Mouse (Mus musculus) cerebellum, postnatal 25 days (tissue): Measurements from ENCODE around the gene Ggta1.

Experiments used
- DNase-seq, 2 experiments: peaks; one replicate each; pipeline ENCODE4 v3.0.0; 2021; ENCODE audit warnings: mixed read lengths in 2 of 2

Ggta1 gene

GRCm38 (mm10) chr2:35490458-35491111 lies 27.6 kb upstream of the Ggta1 start:
- DNase-seq: no peak

GRCm38 (mm10) chr2:35487700-35488099 lies 24.7 kb upstream of the Ggta1 start:
- no peak for DNase-seq

- DNase-seq: no peak
Observed at GRCm38 (mm10) chr2:35486981-35487655, 24.1 kb upstream of the Ggta1 start.

- no peak for DNase-seq
Observed at GRCm38 (mm10) chr2:35484102-35484501, 21.1 kb upstream of the Ggta1 start.

GRCm38 (mm10) chr2:35483402-35483801 lies 20.4 kb upstream of the Ggta1 start:
- DNase-seq: no peak

DNA sequence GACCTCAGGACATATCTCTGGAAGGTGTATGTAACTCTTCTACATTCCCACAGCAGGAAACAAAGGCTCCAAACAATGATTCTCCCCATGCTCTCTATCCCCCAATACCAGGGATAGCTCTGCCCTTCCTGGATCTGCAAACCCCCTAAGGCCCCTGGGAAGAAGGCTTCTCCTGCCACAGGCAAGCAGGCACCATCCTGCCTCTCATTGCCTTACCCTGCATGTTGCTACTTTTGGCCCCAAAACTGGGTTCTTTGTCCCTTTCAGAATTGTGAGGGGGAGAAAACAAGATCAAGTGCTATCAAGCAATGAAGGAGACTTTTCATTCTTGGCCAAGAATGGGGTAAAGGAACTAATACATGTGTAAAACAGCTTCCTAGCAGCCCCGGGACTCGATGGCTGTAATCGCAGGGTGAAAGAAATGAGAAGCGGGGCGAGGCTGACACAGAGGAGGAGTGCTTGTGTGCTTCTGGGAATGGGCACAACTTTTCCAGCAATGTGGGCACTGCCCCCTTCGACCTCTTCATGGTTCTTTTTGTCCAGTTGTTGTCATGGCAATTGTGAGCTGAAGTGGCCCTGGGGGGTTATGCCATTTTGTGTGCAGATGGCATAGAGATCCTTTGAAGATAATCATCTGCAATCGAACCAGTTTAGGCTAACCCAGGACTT lies 18.4 kb upstream of the Ggta1 start:
- no peak for DNase-seq

GRCm38 (mm10) chr2:35480073-35480472 lies 17.0 kb upstream of the Ggta1 start:
- no peak for DNase-seq

DNA sequence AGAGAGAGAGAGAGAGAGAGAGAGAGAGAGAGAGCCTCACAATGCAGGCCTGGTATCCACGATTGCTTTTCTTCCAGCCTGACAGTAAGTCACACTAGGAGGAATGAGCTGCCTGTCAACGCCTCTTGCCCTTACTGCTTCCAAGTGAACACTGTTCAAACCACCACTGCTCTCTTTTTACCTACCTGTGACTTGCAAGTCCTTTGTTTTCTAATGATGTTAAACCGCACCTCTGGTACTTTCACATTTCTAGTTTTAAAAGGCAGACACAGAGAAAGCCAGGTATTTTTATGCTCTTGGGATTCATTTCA lies 15.7 kb upstream of the Ggta1 start:
- DNase-seq: no peak

- no peak for DNase-seq
Observed at GRCm38 (mm10) chr2:35477999-35478811, 15.2 kb upstream of the Ggta1 start.

DNA sequence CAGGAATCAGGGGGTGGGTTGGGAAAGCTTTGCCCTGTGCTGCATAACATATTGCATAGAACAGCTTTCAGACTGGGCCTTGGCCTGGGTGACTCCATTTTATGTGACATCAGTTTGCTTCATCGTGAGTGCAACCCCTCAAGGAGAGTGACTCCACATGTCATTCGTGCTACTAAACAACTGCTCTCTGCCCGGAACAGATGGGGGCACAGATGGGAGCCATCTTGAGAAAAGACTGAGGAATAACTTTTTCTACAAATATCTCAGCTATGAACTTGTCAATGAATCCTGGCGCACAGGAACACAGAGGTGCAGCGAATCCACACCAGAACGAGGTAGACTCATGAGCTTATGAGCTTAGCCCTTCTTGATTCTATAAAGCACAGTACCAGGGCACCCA lies 14.3 kb upstream of the Ggta1 start:
- DNase-seq: no peak

GRCm38 (mm10) chr2:35474916-35475315 lies 11.9 kb upstream of the Ggta1 start:
- no peak for DNase-seq

DNA sequence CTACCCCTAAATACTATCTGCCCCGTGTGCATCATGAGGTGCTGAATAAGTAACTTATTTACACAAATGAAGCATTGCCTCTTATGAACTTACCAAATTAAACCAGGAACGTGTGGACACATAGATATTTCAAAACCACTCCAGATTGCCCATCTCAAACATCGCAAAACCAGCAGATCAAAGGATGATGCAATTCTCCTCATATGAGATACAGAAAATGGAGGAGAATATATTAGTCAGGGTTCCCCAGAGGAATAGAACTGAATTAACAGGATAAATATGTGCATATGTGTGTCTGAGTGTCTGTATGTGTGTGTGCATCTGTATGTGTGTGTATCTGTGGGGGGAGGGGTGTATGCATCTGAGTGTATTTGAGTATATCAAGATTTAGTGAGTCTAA lies 6.2 kb upstream of the Ggta1 start:
- DNase-seq: no peak

GRCm38 (mm10) chr2:35468276-35468675 lies 5.2 kb upstream of the Ggta1 start:
- DNase-seq: no peak

- DNase-seq: no peak
Observed at GRCm38 (mm10) chr2:35467855-35468254, 4.8 kb upstream of the Ggta1 start.

DNA sequence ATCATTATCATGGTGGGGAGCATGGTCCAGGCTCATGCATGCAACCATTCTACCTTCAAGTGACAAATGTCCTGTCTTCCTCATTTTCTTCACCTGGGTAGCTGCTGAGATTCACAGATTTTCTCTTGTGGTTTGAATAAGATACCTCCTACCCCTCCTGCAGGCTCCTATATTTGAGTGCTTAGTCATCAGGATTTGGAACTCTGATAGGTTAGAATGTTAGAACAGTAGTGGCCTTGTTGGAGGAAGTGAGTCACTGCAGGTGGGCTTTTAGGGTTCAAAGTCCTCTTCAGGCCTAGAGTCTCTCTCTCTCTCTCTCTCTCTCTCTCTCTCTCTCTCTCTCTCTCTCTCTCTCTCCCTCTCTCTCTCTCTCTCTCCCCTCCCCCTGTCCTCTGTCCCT lies 2.6 kb upstream of the Ggta1 start:
- no peak for DNase-seq

GRCm38 (mm10) chr2:35464548-35464947 lies 1.5 kb upstream of the Ggta1 start:
- DNase-seq: no peak

GRCm38 (mm10) chr2:35464089-35464534 lies 1.1 kb upstream of the Ggta1 start:
- no peak for DNase-seq

DNA sequence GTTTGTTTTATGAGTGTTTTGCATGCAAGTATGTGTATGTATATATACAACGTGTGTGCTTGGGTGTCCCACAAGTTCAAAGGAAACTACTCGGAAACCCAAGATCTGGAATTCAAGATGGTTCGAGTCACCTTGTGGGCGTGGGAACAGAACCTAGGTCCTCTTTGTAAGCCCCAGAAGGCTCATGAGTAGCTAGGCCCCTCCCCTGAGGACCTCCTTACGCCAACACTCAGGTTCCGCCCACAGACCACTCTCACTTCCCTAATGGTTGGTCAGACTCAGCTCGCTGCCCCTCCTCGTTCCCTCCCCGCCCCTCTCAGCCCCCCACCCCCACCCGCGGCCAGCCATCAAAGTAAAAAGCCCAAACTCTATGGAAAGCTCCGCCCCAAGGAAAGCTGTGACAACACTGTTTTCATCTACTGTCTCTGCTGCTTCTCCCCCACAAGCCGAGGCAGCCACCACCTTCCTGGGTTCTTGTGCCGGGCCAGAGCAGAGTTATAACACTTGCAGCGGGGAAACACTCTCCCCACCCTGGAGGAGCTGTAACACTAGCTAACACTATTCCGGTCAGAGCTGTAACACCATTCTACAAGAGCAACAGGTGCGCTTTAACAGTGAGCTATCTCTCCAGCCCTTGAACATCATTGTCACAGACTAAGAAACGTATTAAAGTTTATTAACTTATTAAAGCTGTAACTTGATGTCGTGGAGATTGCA lies 499 bp upstream of the Ggta1 start:
- no peak for DNase-seq

- DNase-seq: no peak
Observed at GRCm38 (mm10) chr2:35461971-35462787, 852 bp downstream of the Ggta1 start.

DNA sequence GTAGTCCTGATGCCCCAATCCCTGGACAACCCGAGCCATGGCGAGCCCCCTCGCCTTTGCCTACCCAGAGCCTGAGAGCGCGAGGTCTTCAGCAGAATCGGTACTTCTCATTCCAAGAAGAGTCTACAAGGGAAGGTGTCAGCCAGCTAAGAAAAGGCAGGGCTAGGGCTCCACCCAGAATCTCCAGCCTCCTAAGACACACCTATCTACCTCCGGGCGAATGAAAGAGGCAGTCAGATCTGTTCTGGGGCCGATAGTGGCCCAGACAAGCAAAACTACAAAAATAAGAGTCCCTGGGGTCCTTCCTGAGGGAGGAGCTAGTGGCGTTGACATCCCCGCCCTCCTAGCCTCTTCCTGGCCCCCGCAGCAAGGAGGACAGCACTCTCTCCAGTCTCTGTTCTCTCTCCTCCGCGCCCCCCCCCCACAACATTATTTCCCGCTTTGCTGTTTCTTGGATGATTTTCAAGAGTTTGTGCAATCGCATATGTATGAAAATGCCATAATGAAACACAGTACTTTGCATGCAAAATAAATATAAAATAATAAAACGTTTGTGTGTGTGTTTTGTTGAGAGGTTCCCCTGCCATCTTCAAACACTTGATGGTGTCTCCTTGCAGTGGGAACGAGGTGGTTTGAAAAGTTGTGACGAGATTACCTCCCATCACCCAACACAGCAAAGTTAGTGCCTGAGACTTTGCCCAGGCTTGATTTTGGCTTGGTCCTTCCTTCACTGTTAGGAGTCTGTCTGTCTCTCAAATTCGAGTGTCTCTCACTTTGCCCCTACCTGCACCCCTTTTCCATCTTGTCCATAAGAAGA lies 1.7 kb downstream of the Ggta1 start:
- no peak for DNase-seq

DNA sequence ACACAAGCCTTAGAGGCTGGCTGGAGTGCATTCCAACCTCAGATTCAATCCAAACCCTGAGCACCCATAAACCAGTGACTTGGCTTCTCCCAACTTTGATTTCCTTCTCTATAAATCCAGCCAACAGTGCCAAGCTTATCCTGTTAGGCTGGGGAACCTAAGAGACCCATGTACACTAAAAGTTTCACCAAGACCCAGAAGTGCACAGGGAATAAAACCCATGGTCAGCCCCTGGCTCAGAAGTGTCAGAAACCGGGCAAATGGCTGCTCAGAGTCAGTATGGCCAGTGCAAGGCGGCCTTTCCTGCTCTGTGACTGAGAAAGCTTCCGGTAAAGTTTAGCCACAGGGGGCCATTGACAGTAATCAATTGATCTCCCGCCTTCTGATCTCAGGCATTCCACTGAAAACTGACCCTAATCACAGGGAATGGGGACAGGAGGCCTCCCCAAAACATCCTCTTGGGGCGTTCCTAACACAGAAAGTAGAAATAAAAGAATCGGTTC lies 2.6 kb downstream of the Ggta1 start:
- no peak for DNase-seq
